Mouse (Mus musculus) thymus, adult 2 months (tissue): ENCODE measurements at regions not wholly inside any gene's neighbourhood (a gene's known extent, or its start where the extent isn't known, plus 50 kb on each side); places are given as distances from the start of the nearest gene placed in this dataset.

ENCODE experiments used
- CTCF ChIP-seq: fragments of 200-500 bp; IDR thresholded peaks from 2 replicates; pipeline ENCODE4 v1.5.1; 2012; ENCODE audit warnings: mild to moderate bottlenecking, control low read depth, low read length, moderate library complexity, borderline replicate concordance; ENCODE audit not compliant: control insufficient read depth, poor library complexity, insufficient read depth; ENCODE audit errors: extremely low read depth
- POLR2A ChIP-seq: fragments of 200-500 bp; IDR thresholded peaks from 2 replicates; pipeline ENCODE4 v1.6.1; 2012; ENCODE audit warnings: mild to moderate bottlenecking, low read length, control low read depth, moderate library complexity; ENCODE audit not compliant: control insufficient read depth, poor library complexity, insufficient read depth; ENCODE audit errors: extremely low read depth

GRCm38 (mm10) chr10:99384366-99384765 lies 121.3 kb downstream of the Dusp6 start:
- TF ChIP-seq CTCF (no peak), POLR2A (no peak)
